Mouse (Mus musculus): Measurements from ENCODE around the gene Hist1h2bm. TPM values are rescaled to one million over a fixed set of nuclear protein-coding genes. Genes with fewer than 3 reads are reported as not detected.

Hist1h2bm gene
- total RNA-seq, 2 experiments from 2014 or later, result 54.7 to 69.5 TPM

DNA sequence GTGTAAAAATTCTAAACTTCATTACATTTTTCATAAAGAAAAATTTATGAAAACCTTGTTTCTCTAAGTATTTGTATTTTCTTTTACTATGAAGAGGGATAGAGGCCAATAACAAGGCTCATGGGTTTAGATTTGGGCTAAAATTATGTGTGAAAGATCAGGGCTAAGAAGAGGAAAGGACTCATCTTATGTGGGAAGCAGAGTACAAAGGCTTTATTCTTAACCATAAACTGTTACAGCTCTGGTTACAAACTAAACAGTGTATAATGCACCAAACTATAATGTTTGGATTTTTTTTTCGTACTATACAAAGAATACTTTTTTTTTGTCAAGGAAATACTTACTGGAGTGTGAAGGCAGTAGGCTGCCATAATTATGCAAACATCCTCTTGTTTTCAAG lies 33.9 kb downstream of the Hist1h2bm start:
- intact Hi-C loops (cut with DNase I), result loop anchor here (10.0 kb wide), 1 partner anchor 1999 kb away; the partner anchor contains the start of genes Hist1h2ab, Hist1h3b and Hist1h4b
- DNase-seq, result no peak

Small RNA genes within 50 kb of the gene (microRNA-seq; reads per million reads assigned to microRNA genes)
- gene Gm44357, result 0 reads per million in 2 experiments
- gene Gm44367, result 0 reads per million in 2 experiments
- gene Gm44454, result 0 reads per million in 2 experiments

Other genes with a start within 250 kb of the Hist1h2bm start
- 1 to 10 TPM; 1.7 to 2.4 TPM for gene Zkscan4, start 243.1 kb upstream of the Hist1h2bm start, total RNA-seq (2021)
- gene Gm10065, start 242.6 kb upstream of the Hist1h2bm start, total RNA-seq (2021), result not detected
- gene AK157302, start 226.8 kb upstream of the Hist1h2bm start, total RNA-seq (2021), result 10 to 100 TPM; 26.0 to 28.5 TPM
- 100 to 1,000 TPM; 216 to 225 TPM for gene Gm11273, start 220.6 kb upstream of the Hist1h2bm start, total RNA-seq (2021)
- gene Zkscan8, start 190.9 kb upstream of the Hist1h2bm start, total RNA-seq (2021), result 10 to 100 TPM; 13.9 to 18.1 TPM
- gene Olfr1366, start 179.2 kb upstream of the Hist1h2bm start, total RNA-seq (2021), result not detected
- not detected for gene Olfr1535, start 162.2 kb upstream of the Hist1h2bm start, total RNA-seq (2021)
- not detected for gene Olfr1364, start 140.3 kb upstream of the Hist1h2bm start, total RNA-seq (2021)
- gene Olfr1362, start 108.0 kb upstream of the Hist1h2bm start, total RNA-seq (2021), result not detected
- not detected for gene Olfr11, start 79.5 kb upstream of the Hist1h2bm start, total RNA-seq (2021)
- not detected for gene Olfr1361, start 58.7 kb upstream of the Hist1h2bm start, total RNA-seq (2021)
- not detected for gene Olfr1360, start 44.6 kb upstream of the Hist1h2bm start, total RNA-seq (2021)
- gene Olfr1359, start 23.9 kb upstream of the Hist1h2bm start, total RNA-seq (2021), result not detected
- 100 to 1,000 TPM; 206 to 220 TPM for gene Hist1h2bl, start 5.9 kb upstream of the Hist1h2bm start, total RNA-seq (2021)
- gene Hist1h2ai, start 5.6 kb upstream of the Hist1h2bm start, total RNA-seq (2021), result 100 to 1,000 TPM; 201 to 229 TPM
- 100 to 1,000 TPM; 284 to 332 TPM for gene Hist1h3h, start 4.4 kb upstream of the Hist1h2bm start, total RNA-seq (2021)
- gene Hist1h4j, start 13.0 kb downstream of the Hist1h2bm start, total RNA-seq (2021), result 10 to 100 TPM; 39.0 to 39.7 TPM
- gene Hist1h4k, start 28.5 kb downstream of the Hist1h2bm start, total RNA-seq (2021), result 100 to 1,000 TPM; 426 to 466 TPM
- 10 to 100 TPM; 79.2 to 89.4 TPM for gene Hist1h2ak, start 31.8 kb downstream of the Hist1h2bm start, total RNA-seq (2021)
- 100 to 1,000 TPM in 1 of 2 experiments, 10 to 100 TPM in 1; 98.6 to 149 TPM for gene Hist1h2bn, start 32.1 kb downstream of the Hist1h2bm start, total RNA-seq (2021)
- gene Hist1h1b, start 58.6 kb downstream of the Hist1h2bm start, total RNA-seq (2021), result 100 to 1,000 TPM; 112 to 150 TPM
- 100 to 1,000 TPM; 213 to 223 TPM for gene Hist1h3i, start 61.3 kb downstream of the Hist1h2bm start, total RNA-seq (2021)
- gene Hist1h2an, start 65.2 kb downstream of the Hist1h2bm start, total RNA-seq (2021), result 10 to 100 TPM; 37.7 to 43.5 TPM
- 10 to 100 TPM; 80.8 to 84.7 TPM for gene Hist1h2bp, start 65.4 kb downstream of the Hist1h2bm start, total RNA-seq (2021)
- gene Hist1h2bq, start 88.2 kb downstream of the Hist1h2bm start, total RNA-seq (2021), result 100 to 1,000 TPM; 177 to 197 TPM
- gene Hist1h2ao, start 88.4 kb downstream of the Hist1h2bm start, total RNA-seq (2021), result not detected
- 100 to 1,000 TPM; 322 to 356 TPM for gene Hist1h4m, start 89.7 kb downstream of the Hist1h2bm start, total RNA-seq (2021)
- gene Hist1h4n, start 110.2 kb downstream of the Hist1h2bm start, total RNA-seq (2021), result 10 to 100 TPM; 39.5 to 61.3 TPM
- 100 to 1,000 TPM; 265 to 322 TPM for gene Hist1h2ap, start 111.5 kb downstream of the Hist1h2bm start, total RNA-seq (2021)
- 100 to 1,000 TPM; 181 to 198 TPM for gene Hist1h2br, start 111.7 kb downstream of the Hist1h2bm start, total RNA-seq (2021)
- 1 to 10 TPM; 1.4 to 1.9 TPM for gene Zfp184, start 223.1 kb downstream of the Hist1h2bm start, total RNA-seq (2021)

Data from heart, postnatal 10 days (tissue).